Mouse (Mus musculus): Measurements from ENCODE around the gene Prkn. TPM values are rescaled to one million over a fixed set of nuclear protein-coding genes. Genes with fewer than 3 reads are reported as not detected.

Gene Prkn
- polyA plus RNA-seq, 1 experiment from 2014 or later: 2.3 TPM

GRCm38 (mm10) chr17:11612801-11613531 lies 772.8 kb downstream of the Prkn start:
- Histone ChIP-seq H3K4me3 (ENCODE audit: low read depth, low read length) (no peak overlapping the region), H3K36me3 (ENCODE audit: control insufficient read depth, insufficient read depth, low read length) (no peaks in the 10 kb centered on the region), H3K4me1 (replicated peaks; ENCODE audit: control insufficient read depth, insufficient read depth) (no peaks in the 10 kb centered on the region), H3K9ac (ENCODE audit: low read length) (no peak overlapping the region), H3K27ac (replicated peaks) (no peak overlapping the region), H3K27me3 (ENCODE audit: control insufficient read depth, insufficient read depth, low read length) (no peaks in the 10 kb centered on the region), H3K9me3 (ENCODE audit: control insufficient read depth, low read length) (no peaks in the 10 kb centered on the region), H3K4me2 (replicated peaks; ENCODE audit: low read depth) (peak overlapping the region; percentile 17; the same call in 1 of the 2 replicates)
- ATAC-seq (ENCODE audit: low FRiP score, low TSS enrichment): no peak
- TF ChIP-seq CTCF (IDR thresholded peaks at IDR 0.05; ENCODE audit: low read depth): no peak
- TF ChIP-seq EP300 (optimal IDR thresholded peaks at IDR 0.05): no peak
- 41% methylated on average over 21 of the region's 21 CpGs for WGBS
- DNase-seq (ENCODE audit: low spot score): no peak

GRCm38 (mm10) chr17:11617552-11617951 lies 777.4 kb downstream of the Prkn start:
- no peak overlapping the region for H3K27ac ChIP-seq (replicated peaks)
- no peak overlapping the region for H3K4me2 ChIP-seq (replicated peaks; ENCODE audit: low read depth)
- no peak overlapping the region for H3K9ac ChIP-seq (ENCODE audit: low read length)
- H3K9me3 ChIP-seq (ENCODE audit: control insufficient read depth, low read length): no peaks in the 10 kb centered on the region
- ATAC-seq (ENCODE audit: low FRiP score, low TSS enrichment): no peak
- H3K4me1 ChIP-seq (replicated peaks; ENCODE audit: control insufficient read depth, insufficient read depth): no peaks in the 10 kb centered on the region
- TF ChIP-seq CTCF (IDR thresholded peaks at IDR 0.05; ENCODE audit: low read depth): no peak
- DNase-seq (ENCODE audit: low spot score): no peak
- 75% methylated on average over 2 of the region's 2 CpGs for WGBS
- no peaks in the 10 kb centered on the region for H3K36me3 ChIP-seq (ENCODE audit: control insufficient read depth, insufficient read depth, low read length)
- H3K27me3 ChIP-seq (ENCODE audit: control insufficient read depth, insufficient read depth, low read length): no peaks in the 10 kb centered on the region
- H3K4me3 ChIP-seq (ENCODE audit: low read depth, low read length): no peak overlapping the region

- no peaks in the 10 kb centered on the region for H3K36me3 ChIP-seq (ENCODE audit: control insufficient read depth, insufficient read depth, low read length)
- ATAC-seq (ENCODE audit: low FRiP score, low TSS enrichment) (no peak), DNase-seq (ENCODE audit: low spot score) (no peak)
- no peak for TF ChIP-seq CTCF (IDR thresholded peaks at IDR 0.05; ENCODE audit: low read depth)
- TF ChIP-seq EP300 (optimal IDR thresholded peaks at IDR 0.05): no peak
- no peak overlapping the region for H3K4me3 ChIP-seq (ENCODE audit: low read depth, low read length)
- no peaks in the 10 kb centered on the region for H3K4me1 ChIP-seq (replicated peaks; ENCODE audit: control insufficient read depth, insufficient read depth)
- H3K9me3 ChIP-seq (ENCODE audit: control insufficient read depth, low read length): no peaks in the 10 kb centered on the region
- H3K9ac ChIP-seq (ENCODE audit: low read length): no peak overlapping the region
- H3K4me2 ChIP-seq (replicated peaks; ENCODE audit: low read depth): no peak overlapping the region
- no peak overlapping the region for H3K27ac ChIP-seq (replicated peaks)
- WGBS: 82% methylated on average over 8 of the region's 8 CpGs
- no peaks in the 10 kb centered on the region for H3K27me3 ChIP-seq (ENCODE audit: control insufficient read depth, insufficient read depth, low read length)
Measured at GRCm38 (mm10) chr17:11618886-11619590, 778.9 kb downstream of the Prkn start.

GRCm38 (mm10) chr17:11620770-11621169 lies 780.6 kb downstream of the Prkn start:
- 35% methylated on average over 3 of the region's 3 CpGs for WGBS
- Histone ChIP-seq H3K27ac (replicated peaks) (no peak overlapping the region), H3K4me3 (ENCODE audit: low read depth, low read length) (no peak overlapping the region), H3K4me2 (replicated peaks; ENCODE audit: low read depth) (no peak overlapping the region), H3K9ac (ENCODE audit: low read length) (no peak overlapping the region), H3K4me1 (replicated peaks; ENCODE audit: control insufficient read depth, insufficient read depth) (no peaks in the 10 kb centered on the region), H3K27me3 (ENCODE audit: control insufficient read depth, insufficient read depth, low read length) (no peaks in the 10 kb centered on the region), H3K9me3 (ENCODE audit: control insufficient read depth, low read length) (no peaks in the 10 kb centered on the region), H3K36me3 (ENCODE audit: control insufficient read depth, insufficient read depth, low read length) (no peaks in the 10 kb centered on the region)
- no peak for ATAC-seq (ENCODE audit: low FRiP score, low TSS enrichment)
- no peak for DNase-seq (ENCODE audit: low spot score)
- TF ChIP-seq CTCF (IDR thresholded peaks at IDR 0.05; ENCODE audit: low read depth): no peak
- TF ChIP-seq EP300 (optimal IDR thresholded peaks at IDR 0.05): no peak

GRCm38 (mm10) chr17:11621492-11621891 lies 781.3 kb downstream of the Prkn start:
- Histone ChIP-seq H3K27me3 (ENCODE audit: control insufficient read depth, insufficient read depth, low read length) (no peaks in the 10 kb centered on the region), H3K4me3 (ENCODE audit: low read depth, low read length) (no peak overlapping the region), H3K9ac (ENCODE audit: low read length) (no peak overlapping the region), H3K4me1 (replicated peaks; ENCODE audit: control insufficient read depth, insufficient read depth) (no peaks in the 10 kb centered on the region), H3K27ac (replicated peaks) (no peak overlapping the region), H3K4me2 (replicated peaks; ENCODE audit: low read depth) (no peak overlapping the region), H3K36me3 (ENCODE audit: control insufficient read depth, insufficient read depth, low read length) (no peaks in the 10 kb centered on the region), H3K9me3 (ENCODE audit: control insufficient read depth, low read length) (no peaks in the 10 kb centered on the region)
- no peak for TF ChIP-seq EP300 (optimal IDR thresholded peaks at IDR 0.05)
- TF ChIP-seq CTCF (IDR thresholded peaks at IDR 0.05; ENCODE audit: low read depth): peak; percentile 64
- ATAC-seq (ENCODE audit: low FRiP score, low TSS enrichment): no peak
- no peak for DNase-seq (ENCODE audit: low spot score)
- 64% methylated on average over 3 of the region's 3 CpGs for WGBS

- Histone ChIP-seq H3K27ac (replicated peaks) (no peak overlapping the region), H3K4me1 (replicated peaks; ENCODE audit: control insufficient read depth, insufficient read depth) (no peaks in the 10 kb centered on the region), H3K9ac (ENCODE audit: low read length) (no peak overlapping the region), H3K27me3 (ENCODE audit: control insufficient read depth, insufficient read depth, low read length) (no peaks in the 10 kb centered on the region), H3K9me3 (ENCODE audit: control insufficient read depth, low read length) (no peaks in the 10 kb centered on the region), H3K4me3 (ENCODE audit: low read depth, low read length) (no peak overlapping the region), H3K36me3 (ENCODE audit: control insufficient read depth, insufficient read depth, low read length) (no peaks in the 10 kb centered on the region), H3K4me2 (replicated peaks; ENCODE audit: low read depth) (no peak overlapping the region)
- TF ChIP-seq EP300 (optimal IDR thresholded peaks at IDR 0.05) (no peak), CTCF (IDR thresholded peaks at IDR 0.05; ENCODE audit: low read depth) (no peak)
- 81% methylated on average over 3 of the region's 3 CpGs for WGBS
- no peak for DNase-seq (ENCODE audit: low spot score)
- no peak for ATAC-seq (ENCODE audit: low FRiP score, low TSS enrichment)
Measured at GRCm38 (mm10) chr17:11626306-11626705, 786.1 kb downstream of the Prkn start.
